Comparison of ENCODE assay signal across 29 mouse cellular contexts in the genomic region with DNA sequence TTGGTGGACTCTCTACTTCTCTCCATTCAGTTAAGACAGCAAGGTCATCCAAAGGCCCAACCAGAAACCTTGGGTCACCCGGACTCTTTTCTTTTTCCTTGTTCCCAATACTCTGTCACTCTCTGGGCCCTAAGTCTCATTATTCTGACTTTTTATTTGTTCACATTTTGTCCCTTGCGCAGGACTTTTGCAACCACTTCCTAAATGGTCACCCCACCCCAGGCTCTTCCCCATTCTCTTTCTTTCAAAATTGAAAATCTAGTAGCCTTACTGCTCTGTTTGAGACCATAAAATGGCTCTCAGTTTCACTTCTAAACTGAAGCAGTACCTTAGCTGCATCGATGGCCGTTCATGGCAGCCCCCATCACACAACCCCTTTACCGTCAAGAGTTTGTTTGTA. TPM values are rescaled to one million over a fixed set of nuclear protein-coding genes. Genes with fewer than 3 reads are reported as not detected.
DNase-seq lines count a peak whose midpoint lies in the region; ATAC-seq and TF ChIP-seq lines count a peak whose summit lies in the region.
"Had no signal": no experiment of that assay in that cellular context is flagged by ENCODE, and none has a peak within 500 bp of the region (broad histone marks: within the 10 kb centered on the region; RNA-seq: fewer than 3 reads in every experiment).

No protein-coding gene starts in this region.

- 0 out of 2 replicates have a peak overlapping the region, but pooled peaks have one; percentile 1 for H3K4me2 ChIP-seq in liver, postnatal 0 days (ENCODE audit: low read depth, low read length)
- H3K4me2 ChIP-seq in liver, embryonic 12.5 days, result no peak overlapping the region
- H3K4me2 ChIP-seq: heart, embryonic 15.5 days; hindbrain, embryonic 13.5 days; lung, embryonic 14.5 days; midbrain, embryonic 11.5 days; neural tube, embryonic 13.5 days had no signal

- 72% methylated on average over 5 of the region's 5 CpGs for WGBS in liver, postnatal 0 days (ENCODE audit: insufficient replicate concordance)
- 71% methylated on average over 5 of the region's 5 CpGs for WGBS in liver, embryonic 12.5 days (ENCODE audit: insufficient replicate concordance)

- ATAC-seq in liver, postnatal 0 days, result no peak
- no peak for ATAC-seq in liver, embryonic 12.5 days
- peak; percentile 50 for ATAC-seq in megakaryocyte progenitor cell, adult 5-6 weeks (replicated peaks; ENCODE audit: poor library complexity)
- ATAC-seq: activated CD4-positive, CD25-positive, alpha-beta regulatory T cell, adult 4 months; forebrain, embryonic 16.5 days; intestine, embryonic 16.5 days; midbrain, embryonic 16.5 days had no signal

- no peak for TF ChIP-seq CTCF in liver, postnatal 0 days (IDR thresholded peaks at IDR 0.05; ENCODE audit: low read depth)
- no peak for TF ChIP-seq CTCF in MEL (IDR thresholded peaks at IDR 0.05 in 2 of 3, conservative IDR thresholded peaks at IDR 0.05 in 1 of 3; ENCODE audit: control insufficient read depth in 1 of 3, insufficient read depth in 1 of 3, low read depth in 2 of 3, low read length in 3 of 3, poor library complexity in 1 of 3, severe bottlenecking in 1 of 3)

- DNase-seq in liver, postnatal 0 days, result no peak
- DNase-seq in MEL (ENCODE audit: low read depth, low spot score), result no peak
- no peak for DNase-seq in urinary bladder, adult 2 months (ENCODE audit: low spot score)
- DNase-seq in left cerebral cortex, postnatal 10 days (ENCODE audit: extremely low spot score in 1 of 2, low spot score in 2 of 2), result no peak
- no peak for DNase-seq in layer of hippocampus, adult 8-10 months (ENCODE audit: low spot score in 2 of 2)
- DNase-seq: adrenal gland, adult 2 months; adrenal gland, postnatal 36 days; cerebellum, adult 11-12 months; cerebellum, postnatal 10 days; gastrocnemius, postnatal 14 days; heart, adult 11 months; kidney, adult 8-10 months; layer of hippocampus, adult 9-11 months; lung, embryonic 14.5 days; thymus, postnatal 14 days had no signal

- no peak overlapping the region for H3K4me3 ChIP-seq in liver, postnatal 0 days (ENCODE audit: low read depth, low read length)
- H3K4me3 ChIP-seq in liver, embryonic 12.5 days, result no peak overlapping the region
- no peak overlapping the region for H3K4me3 ChIP-seq in MEL (ENCODE audit: control insufficient read depth in 1 of 2, insufficient read depth in 1 of 2, low read depth in 2 of 2, low read length in 2 of 2)
- H3K4me3 ChIP-seq in brown adipose tissue, adult 24 weeks (ENCODE audit: insufficient read depth, low read depth, low read length), result no peak overlapping the region
- H3K4me3 ChIP-seq: erythroblast, embryonic 14.5 days; heart, embryonic 10.5 days; heart, embryonic 15.5 days; hindbrain, embryonic 13.5 days; neural tube, embryonic 13.5 days had no signal

- intact Hi-C loops in left cerebral cortex, postnatal 10 days (cut with DNase I), result no loop called here

- no peak for TF ChIP-seq RAD21 in MEL (IDR thresholded peaks at IDR 0.05; ENCODE audit: low read depth, low read length)

- H3K9me3 ChIP-seq in liver, postnatal 0 days (ENCODE audit: low read length), result no peaks in the 10 kb centered on the region
- no peaks in the 10 kb centered on the region for H3K9me3 ChIP-seq in liver, embryonic 12.5 days (replicated peaks)
- H3K9me3 ChIP-seq in MEL (replicated peaks; ENCODE audit: insufficient read depth, low read length), result no peaks in the 10 kb centered on the region
- H3K9me3 ChIP-seq: heart, embryonic 10.5 days; heart, embryonic 15.5 days; hindbrain, embryonic 13.5 days; neural tube, embryonic 13.5 days had no signal

- TF ChIP-seq POLR2A in MEL (IDR thresholded peaks at IDR 0.05; ENCODE audit: control insufficient read depth in 1 of 2, insufficient read depth in 1 of 2, low read depth in 1 of 2, low read length in 2 of 2, poor library complexity in 1 of 2), result no peak

- H3K27ac ChIP-seq in liver, postnatal 0 days (ENCODE audit: low read depth), result peak overlapping the region; percentile 78
- H3K27ac ChIP-seq in liver, embryonic 12.5 days, result no peak overlapping the region
- no peak overlapping the region; the same call in 1 of the 2 replicates for H3K27ac ChIP-seq in MEL (ENCODE audit: control insufficient read depth, low read depth, low read length)
- peak overlapping the region; percentile 77 for H3K27ac ChIP-seq in brown adipose tissue, adult 24 weeks (replicated peaks; ENCODE audit: low read depth, low read length)
- H3K27ac ChIP-seq: heart, embryonic 10.5 days; heart, embryonic 15.5 days; hindbrain, embryonic 13.5 days; kidney, postnatal 0 days; neural tube, embryonic 13.5 days had no signal

- H3K36me3 ChIP-seq in liver, postnatal 0 days (replicated peaks; ENCODE audit: insufficient read depth, low read length), result no peaks in the 10 kb centered on the region
- H3K36me3 ChIP-seq in liver, embryonic 12.5 days, result no peaks in the 10 kb centered on the region
- peaks cover 0 to 39% of the 10 kb centered on the region in 2 experiments; a peak in 2 of 4 replicates for H3K36me3 ChIP-seq in MEL (ENCODE audit: control insufficient read depth in 1 of 2, insufficient read depth in 2 of 2, low read length in 2 of 2)
- H3K36me3 ChIP-seq: heart, embryonic 10.5 days; heart, embryonic 15.5 days; hindbrain, embryonic 13.5 days; neural tube, embryonic 13.5 days had no signal

- no peak overlapping the region for H3K9ac ChIP-seq in liver, postnatal 0 days (replicated peaks)
- H3K9ac ChIP-seq in liver, embryonic 12.5 days, result no peak overlapping the region
- H3K9ac ChIP-seq in MEL (ENCODE audit: control insufficient read depth, low read depth, low read length, poor library complexity, severe bottlenecking), result peak overlapping the region; percentile 15; the same call in 1 of the 2 replicates
- H3K9ac ChIP-seq: heart, embryonic 15.5 days; hindbrain, embryonic 13.5 days; lung, embryonic 14.5 days; neural tube, embryonic 13.5 days had no signal

- H3K79me2 ChIP-seq in MEL (ENCODE audit: control insufficient read depth, insufficient read depth, low read length, poor library complexity), result no peaks in the 10 kb centered on the region

- peak; percentile 59; the same call in 1 of the 2 replicates for TF ChIP-seq EP300 in liver, postnatal 0 days (IDR thresholded peaks at IDR 0.05; ENCODE audit: low read depth)
- no peak for TF ChIP-seq EP300 in MEL (IDR thresholded peaks at IDR 0.05; ENCODE audit: low read depth in 1 of 2, low read length in 2 of 2)

- peaks cover 6% of the 10 kb centered on the region; the same call in 1 of the 2 replicates for H3K4me1 ChIP-seq in liver, postnatal 0 days (ENCODE audit: insufficient read depth)
- peaks cover 17% of the 10 kb centered on the region for H3K4me1 ChIP-seq in liver, embryonic 12.5 days
- peaks cover 21 to 39% of the 10 kb centered on the region in 2 experiments for H3K4me1 ChIP-seq in MEL (ENCODE audit: control insufficient read depth in 1 of 2, insufficient read depth in 2 of 2, low read length in 2 of 2)
- H3K4me1 ChIP-seq in brown adipose tissue, adult 24 weeks (ENCODE audit: control insufficient read depth, insufficient read depth, insufficient read length, low read length), result 0 out of 2 replicates have a peak, but pooled peaks cover 2% of the 10 kb centered on the region
- H3K4me1 ChIP-seq: heart, embryonic 10.5 days; heart, embryonic 15.5 days; hindbrain, embryonic 13.5 days had no signal

- H3K27me3 ChIP-seq in liver, postnatal 0 days (ENCODE audit: insufficient read depth, low read length), result no peaks in the 10 kb centered on the region
- no peaks in the 10 kb centered on the region for H3K27me3 ChIP-seq in liver, embryonic 12.5 days (replicated peaks)
- no peaks in the 10 kb centered on the region for H3K27me3 ChIP-seq in MEL (ENCODE audit: control insufficient read depth in 1 of 2, insufficient read depth in 2 of 2, low read length in 2 of 2)
- H3K27me3 ChIP-seq: heart, embryonic 15.5 days; hindbrain, embryonic 13.5 days; neural tube, embryonic 13.5 days had no signal

TF ChIP-seq in MEL, 35 proteins besides CTCF, POLR2A, EP300 and RAD21:
- TF ChIP-seq E2F4 (IDR thresholded peaks at IDR 0.05; ENCODE audit: borderline replicate concordance, low read depth, low read length) (no peak), ZMIZ1 (IDR thresholded peaks at IDR 0.05; ENCODE audit: low read depth, low read length) (no peak), TBP (IDR thresholded peaks at IDR 0.05; ENCODE audit: low read depth, low read length) (no peak), NRF1 (IDR thresholded peaks at IDR 0.05; ENCODE audit: insufficient read depth, low read depth, low read length, poor library complexity, severe bottlenecking) (no peak), CHD2 (IDR thresholded peaks at IDR 0.05; ENCODE audit: low read length) (no peak)

RNA-seq across cellular contexts. Expression of gene Notch2, which starts 18.5 kb away (rescaled TPM):
- 5.1 and 6.2 TPM in 2 replicates for polyA plus RNA-seq in liver, postnatal 0 days (2015; fragmentation: Nextera tagmentation; extraction: Ambion mirVana)
- polyA plus RNA-seq in liver, embryonic 12.5 days (2016; fragmentation: Nextera tagmentation; extraction: Ambion mirVana), result 8.7 and 10.1 TPM in 2 replicates
- 16.6 and 22.7 TPM in 2 replicates for total RNA-seq in MEL (2012; rRNA removed)
- 10 to 100 TPM; 16.2 to 36.6 TPM for polyA plus RNA-seq in MEL (2012; ENCODE audit: insufficient read depth in 1 of 2, insufficient read length in 2 of 2, low read depth in 1 of 2, low replicate concordance in 2 of 2, missing spikeins in 1 of 2)
- 7.2 and 8.1 TPM in 2 replicates for polyA plus RNA-seq in brown adipose tissue, adult 24 weeks (2012; ENCODE audit: insufficient read depth, insufficient read length, missing spikeins)
- 23.5 and 23.6 TPM in 2 replicates for total RNA-seq in megakaryocyte progenitor cell, adult 5-6 weeks (2015)
- total RNA-seq in megakaryocyte progenitor cell, adult 5-6 weeks (2017), result 20.9 and 21.8 TPM in 2 replicates
- polyA plus RNA-seq in urinary bladder, adult 2 months (2012; rRNA removed), result 23.1 and 31.2 TPM in 2 replicates
- 10 to 100 TPM; 15.5 to 17.9 TPM for total RNA-seq in left cerebral cortex, postnatal 10 days (2021)
- total RNA-seq in layer of hippocampus, adult 8-10 months (2022), result 10 to 100 TPM; 22.9 to 29.1 (median 26.8) TPM

Comparison
In these comparisons a context has a peak if more than half of its experiments do, and no peak if none do; other contexts are left out.
1. H3K27ac ChIP-seq: peak in liver, postnatal 0 days (single experiment) and brown adipose tissue, adult 24 weeks (single experiment); none in liver, embryonic 12.5 days (single experiment) and MEL (single experiment).